Mouse (Mus musculus) kidney, postnatal 4 days (tissue): ENCODE measurements at regions not wholly inside any gene's neighbourhood (a gene's known extent, or its start where the extent isn't known, plus 50 kb on each side); places are given as distances from the start of the nearest gene placed in this dataset.

Experiments
- DNase-seq, 2 experiments: peaks; one replicate each; pipeline ENCODE4 v3.0.0; 2021; ENCODE audit warnings: mixed read lengths in 2 of 2

GRCm38 (mm10) chr10:99900955-99901835 is 114.2 kb upstream of the Kitl start:
- no peak for DNase-seq

GRCm38 (mm10) chr10:99893999-99894398 is 121.4 kb upstream of the Kitl start:
- DNase-seq, result no peak

- no peak for DNase-seq
Measured at GRCm38 (mm10) chr10:99891899-99892298, 123.5 kb upstream of the Kitl start.

GRCm38 (mm10) chr10:99881901-99882300 is 122.4 kb upstream of the Csl start:
- no peak for DNase-seq

GRCm38 (mm10) chr10:99879362-99879761 is 119.9 kb upstream of the Csl start:
- DNase-seq, result no peak

GRCm38 (mm10) chr10:99864711-99865110 is 105.3 kb upstream of the Csl start:
- DNase-seq, result no peak

GRCm38 (mm10) chr10:99860322-99861089 is 101.0 kb upstream of the Csl start:
- DNase-seq, result no peak

GRCm38 (mm10) chr10:99844110-99844509 is 84.7 kb upstream of the Csl start:
- DNase-seq, result no peak

- no peak for DNase-seq
Measured at GRCm38 (mm10) chr10:99841167-99841843, 81.8 kb upstream of the Csl start.

GRCm38 (mm10) chr10:99840179-99840876 is 80.9 kb upstream of the Csl start:
- DNase-seq, result no peak

- no peak for DNase-seq
Measured at GRCm38 (mm10) chr10:99836835-99837412, 77.5 kb upstream of the Csl start.

GRCm38 (mm10) chr10:99834905-99835633 is 75.6 kb upstream of the Csl start:
- no peak for DNase-seq

- no peak for DNase-seq
Measured at GRCm38 (mm10) chr10:99829974-99830373, 70.5 kb upstream of the Csl start.

- no peak for DNase-seq
Measured at GRCm38 (mm10) chr10:99827476-99827875, 68.0 kb upstream of the Csl start.

- DNase-seq, result no peak
Measured at GRCm38 (mm10) chr10:99825881-99826280, 66.4 kb upstream of the Csl start.

GRCm38 (mm10) chr10:99812069-99812650 is 52.7 kb upstream of the Csl start:
- no peak for DNase-seq

- DNase-seq, result no peak
Measured at GRCm38 (mm10) chr10:99811430-99811829, 52.0 kb upstream of the Csl start.
